Mouse (Mus musculus) spleen, adult 12 weeks (tissue): ENCODE measurements around the gene Fgf12.

Experiments
- DNase-seq: peaks from one replicate; pipeline ENCODE4 v3.0.0; 2022; ENCODE audit warnings: low spot score

Gene Fgf12

DNA sequence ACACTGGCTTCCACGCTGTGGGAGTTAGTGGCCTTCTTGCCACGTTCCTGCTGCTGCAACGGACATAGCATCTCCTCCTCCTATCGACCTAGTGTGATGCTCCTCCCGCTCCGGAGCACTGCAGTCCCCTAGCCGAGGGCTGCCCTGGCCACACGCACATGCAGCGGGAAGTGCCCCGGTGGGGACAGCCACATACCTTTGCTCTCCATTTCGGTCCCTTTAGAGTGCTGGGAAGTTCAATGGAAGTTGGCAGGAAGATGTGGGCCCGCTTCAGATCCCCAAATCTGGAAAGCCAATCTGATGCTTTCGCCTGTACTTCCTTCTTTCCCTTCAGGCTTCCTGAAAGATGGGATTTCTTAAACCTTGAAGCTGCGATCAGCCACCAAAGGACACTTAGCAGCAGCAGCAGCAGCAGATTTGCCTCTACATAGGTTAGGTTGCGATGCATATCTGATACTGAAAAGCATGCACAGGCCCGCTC is at the start of gene Fgf12:
Fgf12 (minus strand) TSS at position 431 of the 481 bp plus-strand sequence.
- no peak for DNase-seq

DNA sequence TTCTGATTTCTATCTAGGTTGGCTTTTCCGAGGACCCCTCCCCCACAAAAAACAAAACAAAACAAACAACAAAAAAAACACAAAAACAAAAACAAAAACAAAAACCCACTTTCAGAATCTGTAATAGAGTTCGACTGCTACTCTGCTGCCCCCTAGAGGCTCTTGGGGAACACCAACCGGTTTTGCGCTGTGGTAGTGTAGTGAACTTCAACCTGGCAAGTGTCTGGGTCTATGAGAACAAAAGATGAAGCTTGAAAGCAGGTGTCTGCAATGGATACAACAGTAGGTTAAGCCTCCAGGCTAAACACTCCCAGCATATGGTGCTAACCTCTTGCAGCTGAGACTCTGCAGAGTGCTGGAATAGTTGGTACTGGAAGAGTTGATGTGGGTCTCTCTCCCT is 40.2 kb upstream of the Fgf12 start:
- no peak for DNase-seq

DNA sequence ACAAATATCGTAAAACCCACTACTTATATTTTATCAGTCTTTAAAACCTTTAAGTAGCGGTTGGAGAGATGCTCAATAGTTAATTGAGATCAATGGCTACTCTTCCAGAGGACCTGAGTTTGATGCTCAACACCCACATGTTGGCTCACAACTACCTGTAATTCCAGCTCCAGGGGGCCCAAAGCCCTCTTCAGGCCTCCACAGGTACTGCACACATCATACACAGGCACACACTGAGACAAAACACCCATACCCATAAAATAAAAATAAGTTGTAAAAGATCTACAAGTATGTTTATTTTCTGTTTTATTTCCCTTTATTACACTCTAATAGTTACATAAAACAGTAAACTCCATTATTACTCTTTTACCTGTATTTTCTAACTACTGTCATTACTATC is 17.4 kb upstream of the Fgf12 start:
- DNase-seq = no peak

DNA sequence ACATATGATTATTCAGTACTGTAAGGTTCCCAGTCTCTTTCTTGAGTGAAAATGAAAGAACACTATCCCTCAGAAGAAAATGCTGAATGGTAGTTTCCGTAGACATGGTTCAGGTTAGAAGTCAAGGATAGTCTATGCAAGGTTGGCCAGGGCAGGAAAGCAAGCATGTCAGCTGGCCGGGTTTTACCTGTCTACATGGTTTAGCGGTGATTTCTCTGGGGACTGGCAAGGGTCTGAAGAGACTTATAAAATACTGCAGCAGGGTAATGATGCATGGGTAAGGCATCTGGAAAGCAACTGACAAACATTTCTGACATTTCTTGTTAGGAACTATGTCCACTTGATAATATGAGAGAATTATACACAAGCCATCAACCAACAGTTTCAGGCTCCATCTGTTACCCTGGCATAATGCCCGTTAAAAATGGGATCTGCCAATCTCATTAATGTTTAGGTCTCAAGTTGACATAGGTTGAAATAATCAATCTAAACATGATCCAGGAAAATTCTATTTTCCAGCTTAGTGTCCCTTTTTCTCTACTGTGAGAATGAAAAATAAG is 8.6 kb upstream of the Fgf12 start:
- DNase-seq = no peak

DNA sequence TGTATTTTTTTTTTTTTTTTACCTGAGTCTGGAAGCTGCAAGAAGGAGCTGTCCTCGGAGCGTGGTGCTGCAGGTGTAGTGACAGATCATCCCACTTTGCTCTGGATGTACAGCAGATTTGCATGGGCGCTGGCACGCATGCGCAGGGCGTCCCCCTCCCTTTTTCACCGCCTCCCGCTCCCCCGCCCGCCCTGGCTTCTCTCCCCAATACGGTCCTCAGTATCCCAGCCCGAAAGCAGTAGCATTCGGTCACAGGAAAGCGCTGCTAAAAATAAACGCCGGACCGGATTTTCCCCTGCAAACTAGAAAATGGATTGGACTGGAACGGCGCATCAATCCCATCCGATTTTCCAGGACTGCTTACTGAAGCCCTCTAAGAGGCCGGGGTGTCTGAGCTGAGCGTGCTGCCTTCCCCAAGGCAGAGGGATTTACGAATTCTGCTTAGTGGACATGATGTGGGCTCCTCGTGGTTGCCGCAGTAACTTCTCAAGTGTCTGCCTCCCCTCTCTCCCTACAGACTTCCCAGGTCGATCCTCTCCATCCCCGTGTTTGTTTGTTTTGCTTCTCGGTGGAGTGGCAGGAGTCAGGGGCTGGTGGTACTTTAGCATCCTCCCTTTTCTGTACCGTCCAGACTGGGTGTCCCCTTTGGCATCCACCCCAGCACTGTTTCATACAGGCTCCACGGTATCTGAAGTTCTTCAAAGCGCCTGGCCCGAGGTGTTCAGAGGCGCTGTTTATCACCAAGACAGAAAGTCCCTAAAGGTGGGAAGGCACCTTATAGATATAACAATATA is 453 bp upstream of the Fgf12 start:
- DNase-seq = no peak

DNA sequence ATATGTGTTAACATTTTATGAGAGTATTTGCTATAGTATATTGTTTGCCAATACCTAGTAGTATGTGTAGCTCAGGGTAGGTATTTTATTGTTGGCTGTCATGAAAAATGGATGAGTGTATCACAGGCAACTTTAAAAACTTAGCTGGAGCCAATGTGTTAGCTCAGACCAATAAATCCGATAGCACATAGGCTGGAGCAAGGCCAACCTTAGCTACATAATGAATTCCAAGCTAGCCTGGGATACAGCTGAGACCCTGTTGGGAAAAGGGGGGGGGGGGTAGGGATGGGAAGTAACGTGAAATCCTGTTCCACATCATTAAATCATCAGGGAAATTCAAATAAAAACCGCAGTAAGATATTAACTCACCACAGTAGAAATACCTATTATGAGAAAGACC is 18.4 kb downstream of the Fgf12 start:
- DNase-seq = no peak

DNA sequence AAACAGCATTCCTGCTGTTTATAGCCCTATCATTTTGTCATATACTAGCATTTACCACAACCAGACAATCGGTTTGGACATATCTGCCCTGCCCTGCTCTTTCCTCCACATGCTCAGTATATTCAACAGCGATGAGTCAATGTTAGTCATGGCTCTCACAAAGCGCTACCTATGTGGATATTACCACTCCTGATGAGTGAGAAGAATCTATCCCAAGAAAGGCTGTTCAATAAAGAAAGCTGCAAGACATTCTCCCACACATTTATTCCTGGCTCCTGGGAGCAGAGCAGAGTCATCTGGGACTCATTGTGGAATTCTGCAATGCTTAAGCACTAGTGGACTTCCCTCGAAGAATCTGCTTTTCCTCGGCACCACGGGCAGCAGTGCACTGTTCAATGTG is 26.1 kb downstream of the Fgf12 start:
- DNase-seq = no peak

DNA sequence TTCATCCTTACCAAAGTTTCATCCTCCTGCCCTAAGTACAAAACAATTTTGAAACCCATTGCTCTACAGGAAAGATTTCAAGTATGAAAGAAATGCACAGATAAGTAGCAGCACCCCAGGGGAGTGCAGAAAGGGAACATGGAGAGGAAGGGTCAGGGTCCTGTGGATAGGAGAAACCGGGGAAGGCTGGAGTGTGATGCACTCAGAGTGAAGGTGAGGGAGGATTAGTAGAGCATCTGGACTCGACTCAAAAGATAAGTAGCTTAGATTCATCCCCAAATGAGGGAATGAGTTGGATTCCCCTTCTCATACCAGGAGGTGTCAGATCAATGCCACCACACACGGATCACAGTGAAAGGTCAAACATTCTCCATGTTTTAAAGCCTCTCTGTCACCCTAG is 46.2 kb downstream of the Fgf12 start:
- DNase-seq = no peak

DNA sequence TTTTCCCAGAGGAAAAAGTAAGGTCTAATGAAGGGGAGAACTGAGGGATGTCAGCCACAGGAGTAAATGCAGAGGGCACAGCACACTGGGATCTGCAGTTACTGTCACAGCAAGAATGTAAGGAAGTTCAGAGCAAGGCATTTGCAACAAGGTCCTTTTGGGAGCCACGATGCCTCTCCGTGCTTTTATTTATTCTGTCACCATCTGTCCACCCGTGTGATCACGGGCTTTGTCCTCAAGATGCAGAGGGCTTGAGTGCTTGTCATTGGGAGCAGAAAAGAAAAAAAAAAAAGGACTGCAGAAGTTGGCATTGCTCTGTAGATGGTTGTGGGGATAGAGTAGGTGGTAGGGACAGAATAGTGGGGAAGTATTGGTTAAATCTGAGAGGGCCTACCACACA is 52.5 kb downstream of the Fgf12 start:
- no peak for DNase-seq

DNA sequence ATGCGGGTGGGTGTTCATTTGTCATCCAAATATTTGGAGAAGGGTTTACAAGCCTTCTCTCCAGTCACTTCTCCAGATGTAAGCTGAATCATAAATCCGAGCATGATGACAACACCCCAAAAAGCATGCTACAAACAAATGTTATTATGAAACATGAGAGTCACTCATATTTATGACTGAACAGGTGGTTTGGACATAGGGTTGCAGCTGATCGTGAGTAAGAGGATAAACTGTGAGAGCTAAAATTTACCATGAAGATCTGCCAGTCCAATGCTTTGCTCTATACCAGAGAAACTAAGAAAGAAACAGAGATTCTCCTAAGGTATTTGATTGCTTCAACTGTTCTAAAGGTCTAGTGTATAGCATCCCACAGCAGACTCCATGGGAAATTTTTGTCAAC is 56.0 kb downstream of the Fgf12 start:
- no peak for DNase-seq

DNA sequence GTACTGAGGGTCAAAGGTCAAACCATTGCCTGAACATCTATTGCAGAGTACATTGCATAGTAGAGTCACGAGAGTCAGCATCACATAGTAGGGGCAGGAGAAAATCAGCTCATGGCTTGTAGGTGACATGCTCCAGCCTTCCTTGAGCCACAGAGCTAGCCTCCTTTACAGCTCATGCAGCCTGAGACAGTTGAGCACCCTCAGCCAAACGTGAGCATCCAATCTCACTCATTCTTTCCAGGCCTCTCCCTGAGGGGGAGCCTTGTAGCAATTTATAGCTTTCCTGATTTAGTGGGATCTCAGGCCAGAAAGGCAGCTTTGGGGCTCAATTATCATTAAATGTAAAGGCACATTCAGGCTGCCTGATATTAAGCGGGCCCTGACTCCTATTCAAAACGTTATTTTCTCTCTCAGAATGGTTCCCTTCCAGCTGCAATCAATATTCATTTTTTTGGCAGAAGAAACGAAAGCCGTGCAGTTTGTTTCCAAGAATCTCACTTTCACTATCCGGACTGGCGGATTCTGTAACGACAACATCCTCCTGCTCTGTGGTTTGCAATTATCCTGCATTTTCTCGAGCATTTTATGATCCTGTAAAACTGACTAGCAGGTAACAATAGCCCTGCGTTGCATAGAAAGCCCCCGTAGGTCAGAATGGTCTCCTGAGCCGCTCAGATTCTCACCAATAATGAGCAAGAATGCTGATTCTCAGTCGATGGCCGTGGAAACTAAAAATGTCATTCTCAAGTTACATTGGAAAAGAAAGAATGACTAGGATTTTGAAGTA is 58.6 kb downstream of the Fgf12 start:
- DNase-seq = no peak

DNA sequence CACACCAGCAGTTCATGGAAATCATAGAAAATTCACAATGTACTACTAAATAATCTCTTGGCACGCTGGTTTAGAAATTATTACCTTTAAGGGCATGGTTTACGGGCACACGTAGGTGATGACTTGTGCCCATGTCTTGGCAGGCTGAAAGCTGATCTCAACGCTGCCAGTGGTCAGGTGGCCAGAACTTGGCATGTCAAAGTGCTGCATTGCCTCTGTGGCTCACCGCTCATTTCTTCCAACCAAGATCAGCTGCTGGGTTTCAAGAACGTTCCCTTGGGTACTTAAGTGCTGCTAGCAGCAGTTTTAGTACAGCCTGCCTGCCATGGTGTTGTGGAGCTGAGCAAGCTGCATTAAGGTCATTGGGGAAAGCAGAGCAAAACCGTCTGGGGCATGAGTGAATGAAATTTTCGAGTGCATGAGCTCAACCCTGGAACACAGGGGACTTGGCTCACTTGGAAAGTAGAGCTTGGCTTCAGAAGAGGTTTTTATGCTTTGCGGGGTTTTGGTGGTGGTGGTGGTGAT is 63.9 kb downstream of the Fgf12 start:
- DNase-seq = no peak

DNA sequence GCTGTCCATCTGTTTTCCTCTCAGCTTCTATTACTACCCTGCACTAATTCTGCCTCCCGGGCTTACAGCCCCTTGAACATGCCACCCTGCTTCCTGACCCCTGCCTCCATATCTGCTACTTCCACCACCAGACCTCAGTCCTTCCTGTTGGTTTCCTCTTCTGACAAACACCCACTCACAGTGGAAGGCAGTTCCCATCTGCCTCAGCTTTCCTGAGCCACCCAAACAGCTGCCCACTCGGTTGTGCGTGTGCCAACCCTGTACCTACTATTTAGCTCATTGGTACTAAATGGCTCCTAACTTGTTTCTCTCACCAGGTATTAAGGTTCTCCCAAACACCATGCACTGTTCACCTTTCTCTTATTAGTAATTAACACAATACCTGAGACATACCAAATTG is 71.2 kb downstream of the Fgf12 start:
- DNase-seq = no peak

DNA sequence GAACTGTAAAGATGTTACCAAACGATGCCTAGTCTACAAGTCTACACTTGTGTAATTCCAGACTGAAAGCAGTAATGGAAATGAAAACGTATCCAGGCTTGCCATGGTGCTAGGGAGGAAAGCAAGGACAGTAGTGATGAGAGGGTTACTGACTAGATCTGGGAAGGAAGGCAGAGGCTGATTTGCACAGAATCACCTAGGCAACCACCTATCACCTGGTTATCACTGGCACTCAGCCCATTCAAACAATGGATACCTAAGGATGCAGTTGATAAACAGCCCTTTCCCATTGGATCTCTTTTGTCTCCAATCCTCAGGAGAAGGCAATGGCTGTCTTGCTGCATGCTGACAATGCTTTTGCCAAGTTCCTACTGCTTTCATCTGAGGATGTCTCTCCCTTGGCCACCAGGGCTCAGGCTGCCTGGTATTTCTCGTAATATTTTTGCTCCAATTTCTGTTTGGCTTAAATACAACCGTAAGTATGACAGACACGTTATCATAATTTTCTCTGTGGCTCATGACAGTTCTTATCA is 84.0 kb downstream of the Fgf12 start:
- no peak for DNase-seq

DNA sequence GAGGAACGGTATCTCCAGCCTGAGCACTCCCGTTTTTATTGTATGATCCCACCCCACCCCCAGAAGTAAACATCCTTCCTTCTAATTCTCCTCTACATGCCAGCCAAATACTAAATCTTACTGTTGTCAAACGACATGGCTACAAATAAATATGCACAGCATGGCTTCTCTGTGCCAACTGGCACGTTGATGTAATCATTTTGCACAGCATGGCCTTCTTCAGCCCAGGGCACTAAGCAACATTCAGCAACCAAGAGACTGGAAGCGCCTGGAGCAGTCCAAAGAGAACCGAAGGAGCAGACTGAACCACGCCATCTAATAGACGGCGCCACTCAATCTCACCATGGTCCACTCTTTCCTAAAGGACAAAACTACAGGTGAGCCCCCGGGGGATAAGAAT is 100.2 kb downstream of the Fgf12 start:
- no peak for DNase-seq

DNA sequence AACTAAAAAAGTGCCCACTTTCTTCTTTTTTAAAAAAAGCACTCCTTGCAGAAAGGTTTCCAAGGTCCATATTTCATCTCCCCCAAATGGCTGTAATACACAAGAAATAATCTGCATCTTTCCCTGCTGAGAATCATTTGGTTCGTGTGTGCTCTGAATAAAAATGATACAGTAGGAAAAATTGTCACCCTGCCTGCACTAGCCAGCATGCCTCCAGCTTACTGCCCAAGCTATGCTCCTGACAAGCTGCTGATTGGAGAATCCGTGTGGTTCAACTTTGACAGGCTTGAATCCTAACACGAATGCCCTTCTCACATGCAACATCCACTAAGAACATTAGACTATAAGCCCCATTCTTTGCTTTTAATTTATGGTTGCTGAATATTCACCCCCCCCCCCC is 102.3 kb downstream of the Fgf12 start:
- no peak for DNase-seq

DNA sequence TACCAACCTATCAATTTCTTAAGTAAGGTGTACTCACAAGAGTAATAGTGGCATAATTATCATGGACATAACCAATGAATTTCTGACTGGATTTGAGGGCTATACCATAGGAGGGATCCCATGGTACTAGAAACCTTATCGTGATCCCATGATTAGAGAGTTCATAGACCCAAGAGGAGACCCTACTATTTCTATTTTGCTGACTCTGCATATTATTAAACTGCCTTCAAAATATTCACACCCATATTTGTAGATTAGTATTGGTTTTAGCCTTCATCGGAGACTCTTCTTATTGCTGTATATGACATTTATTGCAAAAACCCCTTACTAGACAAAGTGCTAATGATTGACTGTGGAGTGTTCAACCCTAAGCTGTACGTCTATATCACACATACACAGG is 107.8 kb downstream of the Fgf12 start:
- DNase-seq = no peak

DNA sequence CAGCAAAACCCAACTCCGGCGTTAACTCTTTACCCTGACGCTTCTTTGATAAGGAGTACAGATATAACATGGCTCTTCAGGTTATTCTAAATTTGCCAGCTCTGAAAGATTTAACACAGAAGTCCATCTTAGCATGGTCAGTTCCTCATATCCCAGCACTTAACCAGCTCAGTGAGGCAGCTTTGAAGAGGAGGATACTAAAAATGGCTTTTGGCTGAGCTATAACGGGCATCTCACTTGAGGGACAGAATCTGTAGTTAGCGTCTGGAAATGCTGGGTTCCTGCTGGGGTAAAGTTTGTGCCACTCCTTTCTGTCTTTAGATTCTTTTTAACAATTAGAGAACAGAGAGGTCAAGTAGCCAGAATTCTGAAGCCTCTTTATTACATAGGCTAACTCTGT is 121.1 kb downstream of the Fgf12 start:
- DNase-seq = no peak

DNA sequence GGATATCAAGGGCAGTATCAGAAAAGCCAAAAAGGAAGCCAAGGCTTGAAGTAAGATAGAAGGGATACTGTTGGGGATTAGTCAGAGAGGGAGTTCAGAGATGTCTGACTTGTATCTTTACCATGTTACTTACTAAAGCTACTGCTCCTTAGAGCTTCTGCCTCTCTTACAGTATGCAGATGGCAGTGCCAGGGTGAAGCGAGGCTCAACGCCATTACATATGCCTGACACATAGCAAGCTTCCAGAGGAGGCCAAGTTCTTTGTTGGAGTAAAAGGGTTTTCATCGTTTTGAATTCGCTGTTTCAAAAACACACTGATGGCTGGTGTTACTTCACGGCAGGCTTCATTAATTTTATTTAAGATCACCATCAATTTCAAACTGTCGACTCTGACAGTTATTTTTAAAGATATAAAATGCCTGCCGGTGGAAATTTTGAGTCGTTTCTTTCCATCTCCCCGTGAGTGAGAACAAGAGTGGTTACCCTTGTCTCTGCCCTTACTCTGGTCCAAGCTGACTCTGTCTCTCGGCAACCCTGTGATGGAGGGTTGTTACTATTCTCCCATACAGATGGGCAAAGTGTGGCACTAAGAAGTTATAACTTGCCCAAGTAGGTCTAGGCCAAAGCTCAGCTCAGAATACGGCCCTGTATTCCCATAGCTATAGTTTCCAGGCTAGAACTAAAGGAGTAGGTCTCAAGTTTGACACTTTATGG is 121.9 kb downstream of the Fgf12 start:
- DNase-seq = no peak

DNA sequence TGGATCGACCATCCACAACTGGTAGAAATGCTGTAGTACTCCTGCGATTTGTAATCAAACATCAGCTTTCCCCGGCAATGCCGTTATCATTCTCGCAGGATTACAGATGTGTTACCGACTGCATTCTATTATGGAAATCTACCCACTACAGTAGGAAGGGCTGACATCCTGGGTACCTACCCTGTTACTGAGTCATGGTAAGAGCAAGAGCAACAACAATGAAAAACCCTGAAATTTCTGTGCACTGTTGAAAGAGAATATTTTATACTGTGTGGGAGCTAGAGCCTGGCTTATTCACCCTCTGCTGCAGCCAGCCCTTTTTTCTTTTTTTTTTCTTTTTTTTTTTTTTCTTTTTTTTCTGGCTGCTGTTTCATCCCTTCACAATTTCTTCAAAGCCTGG is 126.6 kb downstream of the Fgf12 start:
- no peak for DNase-seq

DNA sequence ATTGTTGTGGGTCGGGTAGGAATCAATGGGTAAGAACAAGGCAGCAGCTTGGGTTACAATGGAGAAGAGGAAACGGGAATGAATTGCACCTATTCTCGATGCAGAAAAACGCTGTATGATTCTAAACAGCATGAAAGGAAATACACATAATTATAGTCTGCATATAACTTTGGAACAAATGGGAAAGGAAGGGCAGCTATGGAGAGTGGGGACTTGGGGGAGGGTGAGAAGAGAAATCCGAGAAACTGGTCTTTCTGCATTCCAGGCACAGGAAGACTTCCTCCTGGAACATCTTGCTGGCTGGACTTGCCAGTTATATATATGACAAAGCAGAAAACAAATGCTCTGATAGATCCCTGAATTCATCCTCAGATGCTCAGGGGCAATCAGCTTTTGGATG is 127.2 kb downstream of the Fgf12 start:
- DNase-seq = no peak

DNA sequence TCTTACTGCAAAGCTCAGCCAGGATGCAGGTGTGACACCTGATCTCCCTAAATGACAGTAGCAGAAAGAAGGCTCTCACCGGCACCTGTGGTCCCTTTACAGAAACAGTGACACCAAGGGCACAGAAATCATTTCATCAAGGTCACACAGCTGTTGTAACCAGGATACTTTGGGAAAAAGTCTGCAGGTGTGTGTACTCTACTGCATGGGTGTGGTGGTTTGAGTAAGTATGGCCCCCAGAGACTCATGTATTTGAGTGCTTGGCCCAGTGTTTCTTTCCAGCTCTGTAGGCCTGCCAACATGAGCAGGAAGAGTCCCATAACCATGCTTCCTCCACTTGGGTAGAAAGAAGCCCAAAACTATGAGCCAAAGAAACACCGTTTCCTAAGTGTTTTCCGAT is 138.5 kb downstream of the Fgf12 start:
- no peak for DNase-seq
